Mouse (Mus musculus) gastrocnemius, adult 2 months (tissue): ENCODE measurements around the gene Csad. TPM values are rescaled to one million over a fixed set of nuclear protein-coding genes. Genes with fewer than 3 reads are reported as not detected.

Experiments used
- DNase-seq: peaks from one replicate; pipeline ENCODE4 v3.0.0; 2022
- H3K27ac ChIP-seq: fragments of 200-600 bp; 2 replicates; pipeline ENCODE4 v1.8.1; 2022; ENCODE audit warnings: mild to moderate bottlenecking
- H3K4me3 ChIP-seq: fragments of 200-600 bp; 2 replicates; pipeline ENCODE4 v1.8.1; 2022; ENCODE audit warnings: mild to moderate bottlenecking, moderate library complexity
- CTCF ChIP-seq: fragments of 200-600 bp; IDR thresholded peaks from 2 replicates; pipeline ENCODE4 v1.8.1; 2022; ENCODE audit warnings: antibody characterized with exemption, mild to moderate bottlenecking, moderate library complexity
- intact Hi-C: fragments of 180-260 bp; cut with DNase I; formaldehyde crosslinking; loops from one replicate; pipeline ENCODE4 v1.15.1; 2025
- total RNA-seq, 2 experiments: library from RNA; stranded (reverse); gene quantifications; 2 replicates each; pipeline ENCODE4 v1.2.3; 2021

Gene Csad
- total RNA-seq, 2 experiments from 2014 or later, result 5.8 to 8.8 TPM

DNA sequence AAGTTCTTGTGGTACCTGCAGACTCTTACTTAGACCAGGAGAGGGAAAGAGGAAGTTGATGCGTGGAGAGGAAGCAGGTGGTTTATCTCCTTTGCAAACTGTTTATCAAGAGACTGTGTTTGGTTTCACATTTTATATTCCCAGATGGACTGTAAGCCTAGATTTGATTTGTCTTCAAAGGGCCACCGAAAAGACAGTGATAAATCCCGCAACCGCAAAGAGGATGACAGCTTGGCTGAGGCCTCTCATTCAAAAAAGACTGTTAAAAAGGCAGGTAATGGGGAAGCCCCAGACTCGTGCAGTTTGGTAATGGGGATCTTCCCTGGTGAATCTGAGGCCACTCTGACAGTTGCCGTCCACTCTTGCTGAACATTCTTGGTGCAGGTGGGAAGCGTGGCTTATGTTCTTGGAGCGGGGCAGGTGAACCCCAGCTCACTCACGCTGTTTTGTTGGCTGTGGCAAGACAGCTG, 3.6 kb upstream of the Csad start:
- no peak for TF ChIP-seq CTCF
- intact Hi-C loops, result no loop called here
- DNase-seq, result no peak
- Histone ChIP-seq H3K27ac (no peak overlapping the region), H3K4me3 (no peak overlapping the region)

DNA sequence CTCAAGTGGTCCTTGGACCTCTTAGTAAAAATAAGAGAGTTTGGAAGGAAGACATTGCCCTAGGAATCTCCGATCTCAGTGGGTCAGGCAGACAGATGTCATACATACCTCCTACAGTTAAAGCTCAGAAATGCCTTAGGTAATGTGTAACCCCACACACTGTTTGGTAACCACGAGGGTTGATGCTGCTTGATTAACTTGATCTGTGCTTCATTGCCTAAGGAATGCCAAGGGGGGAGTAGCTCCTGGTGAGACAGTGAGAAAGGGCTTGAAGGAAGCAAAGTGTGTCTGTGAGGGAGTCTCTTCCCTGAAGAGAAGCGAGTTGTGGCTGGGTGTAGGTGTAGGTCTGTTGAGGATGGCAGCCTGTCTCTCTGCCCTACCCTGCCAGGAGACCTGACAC, 2.8 kb upstream of the Csad start:
- H3K27ac ChIP-seq, result no peak overlapping the region
- TF ChIP-seq CTCF, result no peak
- DNase-seq, result no peak
- H3K4me3 ChIP-seq, result no peak overlapping the region
- intact Hi-C loops, result no loop called here

DNA sequence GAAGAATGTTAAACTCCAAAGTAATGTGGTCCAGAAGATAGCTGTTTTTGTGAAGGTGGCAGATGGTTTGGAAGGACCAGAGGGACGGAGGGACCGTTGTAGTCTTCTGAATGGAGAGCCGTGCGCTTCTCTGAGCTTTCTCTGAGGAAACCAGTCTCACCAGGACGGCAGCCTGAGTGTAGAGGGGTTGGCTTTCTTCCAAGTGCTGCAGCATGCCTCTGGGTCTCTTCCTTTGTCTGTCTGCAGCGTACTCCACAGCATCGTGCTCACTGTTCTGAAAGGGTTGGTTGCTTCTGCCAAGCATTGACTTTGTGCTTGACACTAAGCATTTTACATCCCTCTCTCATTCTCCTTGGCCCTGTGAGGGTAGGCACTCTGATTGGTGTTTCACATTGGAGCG, 1.3 kb upstream of the Csad start:
- Histone ChIP-seq H3K27ac (peak overlapping the region; percentile 98), H3K4me3 (peak overlapping the region; percentile 94)
- no peak for DNase-seq
- intact Hi-C loops, result no loop called here
- TF ChIP-seq CTCF, result no peak

DNA sequence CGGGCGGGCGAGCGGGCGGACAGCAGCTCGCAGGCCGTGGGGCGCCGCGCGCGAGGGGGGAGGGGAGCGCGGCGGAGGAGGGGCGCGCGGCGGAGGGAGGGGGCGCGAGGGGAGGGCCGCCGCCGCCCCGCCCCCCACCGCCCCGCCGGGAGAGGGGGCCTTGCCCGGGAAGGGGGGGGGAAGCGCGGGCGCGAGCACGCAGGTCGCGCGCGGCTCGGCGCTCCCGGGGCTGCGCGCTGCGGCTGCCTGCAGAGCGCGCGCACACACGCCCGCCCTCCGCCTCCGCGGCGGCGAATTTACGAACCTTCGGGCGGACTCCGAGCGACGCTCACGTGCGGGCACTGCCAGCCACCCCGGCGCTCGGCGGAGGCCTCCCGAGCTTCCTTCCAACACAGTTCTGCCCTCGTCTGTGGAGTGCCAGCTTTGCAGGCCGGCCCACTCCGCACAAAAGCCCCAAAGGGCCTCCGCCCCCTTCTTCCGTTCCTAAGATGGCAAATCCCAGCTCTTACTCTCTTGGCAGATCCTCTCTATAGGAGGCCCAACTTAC, 616 bp downstream of the Csad start:
- TF ChIP-seq CTCF, result no peak
- Histone ChIP-seq H3K27ac (peak overlapping the region; percentile 98), H3K4me3 (peak overlapping the region; percentile 94)
- peak; percentile 86 for DNase-seq
- intact Hi-C loops, result no loop called here

DNA sequence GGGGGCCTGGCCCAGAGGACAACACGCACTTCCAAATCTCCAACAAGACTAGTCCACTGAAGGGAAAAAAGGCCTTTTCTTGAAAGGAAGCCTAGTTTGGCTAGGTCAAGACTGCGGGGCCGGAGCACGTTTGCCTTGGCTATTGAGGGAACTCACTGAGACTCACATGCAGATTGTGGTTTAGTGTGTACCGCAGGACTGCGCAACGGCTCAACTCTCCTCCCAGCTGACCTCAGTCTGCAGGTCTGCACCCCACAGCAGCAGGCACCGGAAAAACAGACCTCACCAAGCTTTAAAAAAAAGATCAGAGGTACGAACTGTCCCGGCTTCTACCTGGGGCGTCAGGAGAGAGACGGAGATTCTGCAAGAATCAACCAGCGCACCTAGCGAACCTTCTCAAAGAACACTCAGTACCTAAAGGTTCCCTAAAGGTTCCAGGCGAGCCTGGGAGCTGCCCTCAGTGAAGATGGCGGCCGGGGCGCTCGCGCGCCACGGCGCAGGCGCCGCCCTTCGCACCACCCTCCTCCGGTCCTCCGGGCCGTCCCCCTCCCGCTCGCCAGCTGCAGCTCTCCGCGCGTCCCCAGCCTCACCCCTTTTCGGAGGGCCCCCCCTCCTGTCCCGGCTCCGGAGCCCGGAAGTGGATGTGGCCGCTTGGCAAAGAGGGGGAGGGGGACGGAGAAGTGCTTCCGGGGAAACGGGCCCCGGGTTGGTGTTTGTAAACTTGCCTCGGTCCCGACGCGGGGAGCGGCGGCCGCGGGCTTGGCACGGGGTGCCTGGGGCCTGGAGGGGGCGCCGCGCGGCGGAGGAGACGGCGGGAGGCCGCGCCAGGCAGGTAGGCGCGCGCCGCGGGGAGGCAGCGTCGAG, 1.3 kb downstream of the Csad start, which contains the start of gene Zfp740:
Gene Zfp740 (plus strand): TSS at position 279 of the 864 bp plus-strand sequence.
- peak within 1 kb of the TSS; percentile 94 for H3K4me3 ChIP-seq
- DNase-seq, result peak; percentile 99
- peak within 1 kb of the TSS; percentile 98 for H3K27ac ChIP-seq
- intact Hi-C loops, result no loop called here
- TF ChIP-seq CTCF, result no peak

DNA sequence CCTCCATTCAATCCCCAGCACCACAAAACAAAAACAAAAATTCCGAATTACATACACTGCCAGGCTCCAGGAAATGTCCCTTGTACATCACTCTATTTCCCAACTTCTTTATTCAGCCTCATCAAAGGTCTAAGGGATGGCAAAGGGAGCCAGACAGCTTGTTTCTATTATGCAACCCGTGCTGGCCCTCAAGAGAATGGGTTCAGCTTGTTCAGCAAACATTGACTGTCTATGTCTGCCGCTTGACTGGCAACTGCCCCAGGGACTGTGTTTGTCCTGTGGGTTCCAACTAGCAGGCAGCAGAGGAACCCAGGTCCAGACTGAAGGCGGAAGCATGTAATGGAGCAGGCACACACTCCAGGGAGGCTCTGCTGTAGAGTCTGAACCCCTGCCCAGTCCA, 5.7 kb downstream of the Csad start:
- intact Hi-C loops, result no loop called here

DNA sequence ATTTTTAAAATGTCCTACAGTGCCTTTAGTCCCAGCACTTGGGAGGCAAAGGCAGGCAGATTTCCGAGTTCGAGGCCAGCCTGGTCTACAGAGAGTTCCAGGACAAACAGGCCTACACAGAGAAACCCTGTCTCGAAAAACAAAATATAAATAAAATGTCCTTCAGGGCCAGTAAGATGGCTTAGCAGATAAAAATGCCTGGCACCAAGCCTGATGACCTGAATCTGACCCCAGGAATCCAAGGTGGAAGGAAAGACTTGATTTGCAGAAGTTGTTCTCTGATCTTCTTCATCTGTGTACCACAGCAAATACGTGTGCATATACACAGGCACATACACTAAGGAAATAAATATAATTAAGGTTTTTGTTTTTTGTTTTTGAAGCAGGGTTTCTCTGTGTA, 9.2 kb downstream of the Csad start:
- no peak for TF ChIP-seq CTCF
- DNase-seq, result no peak
- Histone ChIP-seq H3K27ac (no peak overlapping the region), H3K4me3 (no peak overlapping the region)
- intact Hi-C loops, result no loop called here

More for the DNA sequence above, 5.7 kb downstream of the Csad start:
- no peak for TF ChIP-seq CTCF
- Histone ChIP-seq H3K27ac (no peak overlapping the region), H3K4me3 (no peak overlapping the region)
- no peak for DNase-seq

DNA sequence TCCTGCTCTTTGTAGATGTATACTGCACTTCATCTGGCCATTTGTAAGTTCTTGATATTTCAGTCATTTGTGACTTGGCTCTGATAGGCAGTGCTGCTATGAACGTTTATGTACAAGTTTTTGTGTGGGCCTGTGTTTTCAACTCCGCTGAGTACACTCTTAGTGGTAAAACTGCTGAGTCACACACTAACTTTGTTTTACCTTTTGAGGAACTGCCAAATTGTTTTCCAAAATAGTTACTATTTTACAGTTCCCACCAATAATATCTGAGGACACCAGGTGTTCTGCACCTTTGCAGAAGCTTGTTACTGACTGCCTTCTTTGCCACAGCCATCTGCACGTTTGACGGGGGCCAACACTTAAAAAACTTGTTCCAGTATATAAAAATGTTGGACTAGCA, 10.1 kb downstream of the Csad start:
- no peak overlapping the region for H3K27ac ChIP-seq
- intact Hi-C loops, result no loop called here
- DNase-seq, result no peak
- H3K4me3 ChIP-seq, result no peak overlapping the region
- TF ChIP-seq CTCF, result no peak

DNA sequence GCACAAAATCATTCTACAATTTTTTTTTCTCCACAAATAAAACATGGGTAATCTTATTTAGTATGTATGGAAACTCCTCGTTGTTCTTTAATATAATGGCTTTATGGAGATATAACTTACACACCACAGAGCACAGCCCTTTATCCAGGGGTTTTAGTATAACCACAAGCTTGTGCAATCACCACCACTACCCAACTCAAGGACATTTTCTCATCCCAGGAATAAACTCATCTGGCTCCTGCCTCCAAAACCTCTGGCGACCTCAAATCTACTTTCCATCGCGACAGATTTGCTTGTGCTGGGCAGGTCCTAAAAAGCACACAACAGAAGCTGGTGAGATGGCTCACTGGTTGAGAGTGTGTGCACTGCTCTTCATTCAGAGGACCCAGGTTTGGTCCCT, 10.9 kb downstream of the Csad start:
- Histone ChIP-seq H3K4me3 (no peak overlapping the region), H3K27ac (no peak overlapping the region)
- no peak for DNase-seq
- TF ChIP-seq CTCF, result no peak
- intact Hi-C loops, result no loop called here

DNA sequence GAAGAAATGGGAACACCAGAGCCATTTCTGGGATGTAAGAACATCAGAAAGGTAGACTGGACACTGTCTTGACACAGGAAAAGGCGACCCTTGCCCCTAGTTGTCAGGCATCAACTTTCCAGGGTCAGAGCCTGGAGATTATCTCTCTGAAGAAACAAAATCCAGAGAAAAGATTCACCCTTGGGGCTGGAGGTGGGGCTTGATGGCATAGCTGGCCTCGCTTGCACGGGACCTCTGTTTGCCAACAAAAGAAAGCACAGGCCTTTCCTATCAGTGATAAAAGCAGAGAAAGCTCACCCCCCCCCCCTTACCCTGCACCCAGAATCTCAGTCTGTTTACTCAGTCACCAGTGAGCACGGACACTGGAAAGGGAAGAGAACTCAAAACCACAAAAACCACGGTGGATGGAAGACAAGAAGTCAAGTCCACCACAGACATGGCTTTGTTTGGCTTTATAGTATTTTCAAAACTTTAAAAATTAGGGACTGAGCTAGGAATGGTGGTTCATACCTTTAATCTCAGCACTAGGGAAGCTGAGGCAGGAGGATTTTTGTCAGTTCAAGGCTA, 11.6 kb downstream of the Csad start:
- peak overlapping the region; percentile 20; the same call in 1 of the 2 replicates for H3K27ac ChIP-seq
- H3K4me3 ChIP-seq, result no peak overlapping the region
- intact Hi-C loops, result no loop called here
- TF ChIP-seq CTCF, result no peak
- DNase-seq, result no peak

DNA sequence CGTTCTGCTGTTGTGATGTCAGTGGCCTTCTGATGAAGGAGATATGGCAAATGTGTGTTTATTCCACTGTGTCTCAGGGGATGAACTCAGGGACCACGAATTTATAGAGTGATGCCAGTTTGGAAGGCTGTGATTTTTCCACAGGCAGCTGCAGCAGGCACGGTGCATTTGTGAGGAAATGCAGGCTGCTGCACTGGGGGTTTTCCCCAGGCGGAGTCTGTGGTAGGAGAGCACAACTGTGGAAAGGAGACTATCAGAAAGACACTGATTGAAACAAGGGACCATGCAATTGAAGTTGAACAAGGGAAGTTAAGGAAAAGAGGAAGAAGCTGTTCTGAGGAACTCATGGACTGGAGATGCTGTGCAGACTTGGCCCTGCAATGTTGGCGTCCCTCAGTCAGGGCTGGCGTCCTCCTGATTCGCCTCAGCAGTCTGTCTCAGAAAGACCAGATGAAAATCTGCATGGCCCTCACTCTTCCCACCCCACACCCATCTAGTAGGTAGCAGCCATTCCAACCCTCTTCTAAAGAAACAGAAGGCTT, 12.2 kb downstream of the Csad start:
- Histone ChIP-seq H3K4me3 (no peak overlapping the region), H3K27ac (peak overlapping the region; percentile 20; the same call in 1 of the 2 replicates)
- no peak for DNase-seq
- intact Hi-C loops, result no loop called here
- no peak for TF ChIP-seq CTCF

DNA sequence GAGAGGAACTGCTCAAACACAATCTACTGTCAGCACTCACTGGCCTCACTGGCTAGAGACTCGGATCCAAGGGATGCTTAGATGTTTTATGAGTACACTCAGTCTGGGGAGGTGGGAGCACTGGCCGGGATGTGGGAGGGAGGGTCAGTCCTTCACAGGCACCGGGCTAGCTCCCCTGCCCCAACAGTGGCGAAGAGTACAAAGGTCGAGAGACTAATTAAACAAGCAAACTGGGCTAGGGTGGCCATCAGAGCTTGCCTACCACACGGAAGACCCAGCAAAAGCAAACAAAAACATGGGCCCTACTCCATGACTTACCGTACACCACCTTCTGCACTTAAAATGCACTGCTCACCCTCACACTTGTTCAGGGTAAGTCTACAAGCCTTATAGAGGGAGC, 12.8 kb downstream of the Csad start:
- DNase-seq, result no peak
- no peak for TF ChIP-seq CTCF
- intact Hi-C loops, result no loop called here
- H3K4me3 ChIP-seq, result no peak overlapping the region
- no peak overlapping the region for H3K27ac ChIP-seq

DNA sequence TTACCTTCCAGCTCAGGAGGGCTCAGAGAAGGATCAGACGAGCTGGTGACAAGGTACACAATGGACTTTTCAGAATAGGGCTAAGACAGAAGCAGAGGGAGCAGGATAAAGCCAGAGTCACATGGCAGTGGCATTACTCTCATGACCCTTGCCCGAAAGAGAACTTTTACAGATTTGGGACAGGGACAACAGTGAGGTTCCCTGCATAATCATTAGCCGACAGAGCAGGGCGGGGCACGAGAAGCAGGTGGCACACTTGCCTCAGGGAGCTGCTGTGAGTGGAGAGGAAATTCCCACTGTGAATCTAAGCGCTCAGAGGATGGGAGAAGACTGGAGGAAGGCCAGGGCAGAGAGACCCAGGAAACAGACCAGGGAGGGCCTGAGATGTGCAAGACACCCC, 15.6 kb downstream of the Csad start:
- no peak for DNase-seq
- TF ChIP-seq CTCF, result no peak
- H3K27ac ChIP-seq, result no peak overlapping the region
- intact Hi-C loops, result no loop called here
- H3K4me3 ChIP-seq, result no peak overlapping the region
